Mouse (Mus musculus): ENCODE data around the gene Hsd17b3. TPM values are rescaled to one million over a fixed set of nuclear protein-coding genes. Genes with fewer than 3 reads are reported as not detected.

The Hsd17b3 gene
- polyA plus RNA-seq, 1 experiment from 2014 or later, result not detected

DNA sequence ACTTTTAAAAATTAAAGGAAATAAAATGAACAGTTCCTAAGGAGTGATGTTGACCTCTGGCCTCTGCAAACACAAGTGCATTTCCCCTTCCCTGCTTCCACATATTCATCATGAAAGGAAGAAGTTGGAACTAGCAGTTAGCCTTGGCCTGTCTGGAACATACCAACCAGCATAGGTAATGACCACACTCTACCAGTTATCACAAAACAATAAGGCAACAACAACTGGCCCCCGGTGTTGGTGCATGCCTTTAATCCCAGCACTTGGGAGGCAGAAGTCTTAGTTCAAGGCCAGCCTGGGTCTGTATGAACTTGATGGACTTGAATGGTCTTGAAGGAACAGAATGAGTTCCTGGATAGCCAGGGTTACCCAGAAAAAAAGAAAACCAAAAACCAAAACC is 21.4 kb upstream of the Hsd17b3 start:
- Histone ChIP-seq H3K9me3 (ENCODE audit: control insufficient read depth, low read length) (no peaks in the 10 kb centered on the region), H3K27me3 (ENCODE audit: control insufficient read depth, insufficient read depth, low read length) (no peaks in the 10 kb centered on the region), H3K36me3 (replicated peaks; ENCODE audit: control insufficient read depth, insufficient read depth) (no peaks in the 10 kb centered on the region), H3K27ac (no peak overlapping the region), H3K4me1 (replicated peaks; ENCODE audit: control insufficient read depth, insufficient read depth, low read length) (peaks cover 12% of the 10 kb centered on the region; the same call in 1 of the 2 replicates), H3K4me3 (replicated peaks; ENCODE audit: low read length) (no peak overlapping the region), H3K4me2 (replicated peaks) (no peak overlapping the region), H3K9ac (no peak overlapping the region)
- ATAC-seq (ENCODE audit: low FRiP score) (no peak), DNase-seq (ENCODE audit: low spot score) (no peak)
- WGBS, result 97% methylated on average over 1 of the region's 1 CpGs

DNA sequence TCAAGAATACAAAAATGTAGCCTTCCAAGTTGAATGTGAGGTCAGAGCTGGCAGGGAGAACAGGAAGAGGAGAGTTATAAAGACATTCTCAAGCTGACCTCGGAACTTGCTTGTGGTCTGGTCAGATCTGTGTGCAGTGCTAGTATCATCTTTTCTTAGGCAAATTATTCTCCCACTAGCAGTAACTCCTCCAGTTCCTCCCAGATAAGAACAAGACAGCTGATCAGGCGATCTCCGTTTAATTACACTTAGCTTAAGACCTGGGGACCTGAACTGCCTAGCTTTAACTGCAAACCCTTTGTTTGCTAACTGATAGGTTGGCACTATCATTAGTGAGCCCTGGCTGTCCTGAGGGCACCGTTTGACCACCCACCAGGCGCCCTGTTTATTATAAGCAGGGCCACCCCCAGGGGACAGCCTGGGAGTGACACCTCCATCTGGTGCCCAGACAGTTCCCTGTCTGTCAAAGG is 19.4 kb upstream of the Hsd17b3 start:
- Histone ChIP-seq H3K4me1 (replicated peaks; ENCODE audit: control insufficient read depth, insufficient read depth, low read length) (peaks cover 12% of the 10 kb centered on the region; the same call in 1 of the 2 replicates), H3K27ac (no peak overlapping the region), H3K4me3 (replicated peaks; ENCODE audit: low read length) (no peak overlapping the region), H3K9ac (0 out of 2 replicates have a peak overlapping the region, but pooled peaks have one; percentile 28), H3K27me3 (ENCODE audit: control insufficient read depth, insufficient read depth, low read length) (0 out of 2 replicates have a peak, but pooled peaks cover 3% of the 10 kb centered on the region), H3K36me3 (replicated peaks; ENCODE audit: control insufficient read depth, insufficient read depth) (no peaks in the 10 kb centered on the region), H3K4me2 (replicated peaks) (peak overlapping the region; percentile 30), H3K9me3 (ENCODE audit: control insufficient read depth, low read length) (no peaks in the 10 kb centered on the region)
- no peak for DNase-seq (ENCODE audit: low spot score)
- peak; percentile 34; the same call in 1 of the 2 replicates for ATAC-seq (ENCODE audit: low FRiP score)
- 11% methylated on average over 5 of the region's 5 CpGs for WGBS

DNA sequence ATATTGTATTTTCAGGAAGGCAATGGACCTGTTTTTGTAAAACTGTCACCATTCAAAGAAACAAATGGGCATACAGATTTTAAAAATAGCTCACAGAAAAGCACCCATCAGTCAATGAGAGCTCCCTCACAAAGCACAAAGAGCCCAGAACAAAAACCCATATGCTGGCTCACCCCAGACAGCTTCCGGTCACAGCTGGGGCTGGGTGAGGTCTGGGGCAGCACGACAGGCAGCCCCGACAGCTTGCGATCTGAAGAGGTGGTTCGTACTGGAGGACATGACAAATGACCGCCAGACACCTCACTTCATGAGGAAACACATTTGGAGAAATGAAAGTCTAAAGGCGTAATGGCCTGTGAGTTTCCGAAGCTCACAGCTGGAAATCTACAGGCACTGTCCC is 18.5 kb upstream of the Hsd17b3 start:
- Histone ChIP-seq H3K4me2 (replicated peaks) (peak overlapping the region; percentile 8; the same call in 1 of the 2 replicates), H3K4me1 (replicated peaks; ENCODE audit: control insufficient read depth, insufficient read depth, low read length) (peaks cover 12% of the 10 kb centered on the region; the same call in 1 of the 2 replicates), H3K9ac (no peak overlapping the region), H3K27ac (no peak overlapping the region), H3K9me3 (ENCODE audit: control insufficient read depth, low read length) (no peaks in the 10 kb centered on the region), H3K4me3 (replicated peaks; ENCODE audit: low read length) (no peak overlapping the region), H3K36me3 (replicated peaks; ENCODE audit: control insufficient read depth, insufficient read depth) (no peaks in the 10 kb centered on the region), H3K27me3 (ENCODE audit: control insufficient read depth, insufficient read depth, low read length) (0 out of 2 replicates have a peak, but pooled peaks cover 3% of the 10 kb centered on the region)
- 3% methylated on average over 8 of the region's 8 CpGs for WGBS
- ATAC-seq (ENCODE audit: low FRiP score) (no peak; the same call in 1 of the 2 replicates), DNase-seq (ENCODE audit: low spot score) (no peak)

DNA sequence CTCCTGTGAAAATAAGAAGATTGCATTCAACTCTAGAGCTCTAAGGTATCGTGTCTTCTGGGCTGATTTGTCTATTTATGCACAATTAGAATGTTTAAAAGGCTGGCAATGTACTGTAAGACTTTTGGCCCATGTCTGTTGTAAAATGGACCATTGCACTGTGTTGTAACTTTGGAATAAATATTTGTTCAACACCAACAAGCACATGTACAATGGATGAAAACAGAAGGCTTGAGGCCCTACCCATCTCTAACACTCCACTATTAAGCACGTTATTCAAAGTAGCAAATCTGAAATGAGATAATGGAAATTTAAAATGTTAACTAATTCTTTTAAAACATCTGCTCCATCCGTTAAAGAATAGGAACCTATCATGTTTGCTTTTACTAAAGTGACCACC is 18.1 kb upstream of the Hsd17b3 start:
- H3K4me1 ChIP-seq (replicated peaks; ENCODE audit: control insufficient read depth, insufficient read depth, low read length), result peaks cover 12% of the 10 kb centered on the region; the same call in 1 of the 2 replicates
- no peak overlapping the region for H3K4me3 ChIP-seq (replicated peaks; ENCODE audit: low read length)
- WGBS, result 24% methylated on average over 3 of the region's 3 CpGs
- no peaks in the 10 kb centered on the region for H3K9me3 ChIP-seq (ENCODE audit: control insufficient read depth, low read length)
- H3K27me3 ChIP-seq (ENCODE audit: control insufficient read depth, insufficient read depth, low read length), result 0 out of 2 replicates have a peak, but pooled peaks cover 3% of the 10 kb centered on the region
- no peak overlapping the region for H3K4me2 ChIP-seq (replicated peaks)
- no peak overlapping the region for H3K27ac ChIP-seq
- DNase-seq (ENCODE audit: low spot score) (no peak), ATAC-seq (ENCODE audit: low FRiP score) (no peak)
- H3K9ac ChIP-seq, result no peak overlapping the region
- no peaks in the 10 kb centered on the region for H3K36me3 ChIP-seq (replicated peaks; ENCODE audit: control insufficient read depth, insufficient read depth)

DNA sequence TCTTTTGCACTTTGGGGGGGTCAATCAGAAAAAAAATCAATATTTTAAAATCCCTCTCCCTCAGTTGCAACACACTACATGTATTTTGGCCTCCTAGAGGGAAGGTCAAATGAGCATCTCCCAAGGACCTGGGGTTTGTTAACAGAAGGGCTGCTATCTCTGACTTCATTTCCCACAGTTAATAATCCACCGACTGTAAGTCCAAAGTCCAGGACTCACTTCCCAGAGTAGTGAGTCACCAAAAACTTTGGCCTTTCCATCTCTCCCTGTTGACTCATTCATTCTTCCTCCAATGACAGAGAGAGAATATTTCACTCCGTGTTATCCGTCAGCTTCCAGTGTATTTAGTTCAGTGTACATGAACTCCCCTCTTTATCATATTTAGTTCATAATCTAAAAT is 16.7 kb upstream of the Hsd17b3 start:
- Histone ChIP-seq H3K4me1 (replicated peaks; ENCODE audit: control insufficient read depth, insufficient read depth, low read length) (peaks cover 12% of the 10 kb centered on the region; the same call in 1 of the 2 replicates), H3K27me3 (ENCODE audit: control insufficient read depth, insufficient read depth, low read length) (0 out of 2 replicates have a peak, but pooled peaks cover 3% of the 10 kb centered on the region), H3K4me2 (replicated peaks) (no peak overlapping the region), H3K27ac (no peak overlapping the region), H3K9ac (no peak overlapping the region), H3K36me3 (replicated peaks; ENCODE audit: control insufficient read depth, insufficient read depth) (no peaks in the 10 kb centered on the region), H3K4me3 (replicated peaks; ENCODE audit: low read length) (no peak overlapping the region), H3K9me3 (ENCODE audit: control insufficient read depth, low read length) (no peaks in the 10 kb centered on the region)
- ATAC-seq (ENCODE audit: low FRiP score) (no peak), DNase-seq (ENCODE audit: low spot score) (no peak)
- 96% methylated on average over 3 of the region's 3 CpGs for WGBS

DNA sequence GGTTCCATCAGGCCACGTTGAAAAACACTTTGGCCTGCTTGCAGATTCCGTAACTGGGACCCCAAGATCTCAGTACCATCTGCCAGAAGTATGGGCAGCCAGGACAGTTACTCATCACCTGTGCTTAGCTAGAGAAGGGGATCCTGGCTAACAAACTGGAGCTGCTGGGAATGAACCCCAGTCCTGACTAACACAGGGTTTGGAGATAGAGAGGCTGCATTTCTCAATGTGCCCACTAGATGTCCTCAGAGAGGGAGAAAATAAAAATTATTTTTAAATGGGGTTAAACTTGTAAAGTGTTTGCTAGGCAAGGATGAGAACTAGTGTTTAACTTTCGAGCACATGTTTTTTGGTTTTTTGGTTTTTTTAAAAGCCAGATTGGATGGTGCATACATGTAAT is 11.2 kb upstream of the Hsd17b3 start:
- WGBS, result 70% methylated on average over 3 of the region's 3 CpGs
- no peak; the same call in 1 of the 2 replicates for ATAC-seq (ENCODE audit: low FRiP score)

DNA sequence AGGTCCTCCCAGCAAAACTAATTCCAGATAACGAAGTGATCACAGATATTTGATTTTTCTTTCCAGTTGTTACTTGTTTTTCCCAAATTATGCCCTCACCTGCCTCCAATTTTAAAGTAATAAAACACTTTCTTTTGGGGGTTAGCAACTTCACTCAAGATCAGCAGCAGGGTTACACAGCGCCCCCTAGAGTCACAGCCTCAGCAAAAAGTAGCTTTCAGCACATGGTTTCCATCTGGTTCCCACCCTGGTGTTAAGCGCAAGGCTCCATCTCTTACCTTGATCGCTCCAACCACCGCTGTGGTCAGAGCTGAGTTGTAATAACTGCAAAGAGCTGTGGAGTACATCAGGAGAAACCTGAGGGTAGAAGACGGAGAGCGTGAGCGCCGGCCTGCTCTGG is 10.0 kb upstream of the Hsd17b3 start:
- Histone ChIP-seq H3K27ac (no peak overlapping the region), H3K4me1 (replicated peaks; ENCODE audit: control insufficient read depth, insufficient read depth, low read length) (no peaks in the 10 kb centered on the region), H3K4me3 (replicated peaks; ENCODE audit: low read length) (no peak overlapping the region), H3K9me3 (ENCODE audit: control insufficient read depth, low read length) (no peaks in the 10 kb centered on the region), H3K27me3 (ENCODE audit: control insufficient read depth, insufficient read depth, low read length) (0 out of 2 replicates have a peak, but pooled peaks cover 3% of the 10 kb centered on the region), H3K9ac (no peak overlapping the region), H3K36me3 (replicated peaks; ENCODE audit: control insufficient read depth, insufficient read depth) (no peaks in the 10 kb centered on the region), H3K4me2 (replicated peaks) (no peak overlapping the region)
- WGBS, result 77% methylated on average over 9 of the region's 9 CpGs
- ATAC-seq (ENCODE audit: low FRiP score) (no peak), DNase-seq (ENCODE audit: low spot score) (no peak)

More for the DNA sequence above, 11.2 kb upstream of the Hsd17b3 start:
- Histone ChIP-seq H3K4me1 (replicated peaks; ENCODE audit: control insufficient read depth, insufficient read depth, low read length) (no peaks in the 10 kb centered on the region), H3K27ac (no peak overlapping the region), H3K36me3 (replicated peaks; ENCODE audit: control insufficient read depth, insufficient read depth) (no peaks in the 10 kb centered on the region), H3K27me3 (ENCODE audit: control insufficient read depth, insufficient read depth, low read length) (0 out of 2 replicates have a peak, but pooled peaks cover 3% of the 10 kb centered on the region), H3K9ac (no peak overlapping the region), H3K4me3 (replicated peaks; ENCODE audit: low read length) (no peak overlapping the region), H3K4me2 (replicated peaks) (no peak overlapping the region), H3K9me3 (ENCODE audit: control insufficient read depth, low read length) (no peaks in the 10 kb centered on the region)
- DNase-seq (ENCODE audit: low spot score), result peak; percentile 79

DNA sequence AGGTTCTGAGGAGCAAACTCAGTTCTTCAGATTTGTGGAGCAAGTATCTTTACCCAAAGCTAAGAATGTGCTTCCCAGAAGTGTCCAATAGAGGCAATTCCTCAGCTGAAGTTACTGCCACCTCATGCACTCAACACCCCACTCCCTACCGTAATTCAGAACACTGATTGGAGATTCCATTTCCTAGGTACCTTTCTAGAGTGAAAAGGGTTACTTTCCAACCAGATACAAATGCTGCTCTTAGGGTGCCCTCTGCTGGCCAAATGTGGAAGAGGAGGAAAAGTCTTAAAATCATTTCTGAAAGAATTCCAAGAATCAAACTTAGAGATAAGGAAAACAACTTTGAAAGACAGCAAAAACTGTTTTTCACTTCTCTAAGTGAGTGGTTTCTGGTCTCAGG is 4.3 kb upstream of the Hsd17b3 start:
- H3K4me1 ChIP-seq (replicated peaks; ENCODE audit: control insufficient read depth, insufficient read depth, low read length), result no peaks in the 10 kb centered on the region
- H3K9me3 ChIP-seq (ENCODE audit: control insufficient read depth, low read length), result no peaks in the 10 kb centered on the region
- no peaks in the 10 kb centered on the region for H3K27me3 ChIP-seq (ENCODE audit: control insufficient read depth, insufficient read depth, low read length)
- no peak overlapping the region for H3K27ac ChIP-seq
- H3K9ac ChIP-seq, result no peak overlapping the region
- 9% methylated on average over 1 of the region's 1 CpGs for WGBS
- ATAC-seq (ENCODE audit: low FRiP score) (no peak), DNase-seq (ENCODE audit: low spot score) (peak; percentile 88)
- no peaks in the 10 kb centered on the region for H3K36me3 ChIP-seq (replicated peaks; ENCODE audit: control insufficient read depth, insufficient read depth)
- no peak overlapping the region for H3K4me3 ChIP-seq (replicated peaks; ENCODE audit: low read length)
- H3K4me2 ChIP-seq (replicated peaks), result no peak overlapping the region

DNA sequence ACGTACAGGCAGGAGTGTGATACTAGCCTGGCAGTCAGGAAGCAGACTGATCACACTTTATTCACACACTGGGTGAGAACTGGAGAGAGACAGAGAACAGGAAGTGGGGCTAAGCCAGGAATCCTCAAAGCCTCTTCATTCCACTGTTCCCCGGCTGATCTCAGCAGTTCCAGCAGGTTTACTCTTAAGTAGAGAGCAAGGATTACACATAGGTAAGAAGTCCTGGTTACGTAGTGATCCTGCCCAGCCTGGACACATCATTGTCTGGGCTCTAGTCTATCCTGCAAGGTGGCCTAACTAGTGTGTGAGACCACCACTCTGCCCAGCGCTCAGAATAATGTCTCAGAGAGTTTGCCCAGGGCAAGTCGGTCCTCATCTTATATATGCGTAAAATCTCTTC is 3.7 kb upstream of the Hsd17b3 start:
- H3K27me3 ChIP-seq (ENCODE audit: control insufficient read depth, insufficient read depth, low read length), result no peaks in the 10 kb centered on the region
- no peak overlapping the region for H3K27ac ChIP-seq
- H3K9me3 ChIP-seq (ENCODE audit: control insufficient read depth, low read length), result no peaks in the 10 kb centered on the region
- H3K4me1 ChIP-seq (replicated peaks; ENCODE audit: control insufficient read depth, insufficient read depth, low read length), result no peaks in the 10 kb centered on the region
- no peak for ATAC-seq (ENCODE audit: low FRiP score)
- no peaks in the 10 kb centered on the region for H3K36me3 ChIP-seq (replicated peaks; ENCODE audit: control insufficient read depth, insufficient read depth)
- DNase-seq (ENCODE audit: low spot score), result no peak
- no peak overlapping the region for H3K4me2 ChIP-seq (replicated peaks)
- no peak overlapping the region for H3K4me3 ChIP-seq (replicated peaks; ENCODE audit: low read length)
- H3K9ac ChIP-seq, result no peak overlapping the region
- WGBS, result 78% methylated on average over 6 of the region's 6 CpGs

DNA sequence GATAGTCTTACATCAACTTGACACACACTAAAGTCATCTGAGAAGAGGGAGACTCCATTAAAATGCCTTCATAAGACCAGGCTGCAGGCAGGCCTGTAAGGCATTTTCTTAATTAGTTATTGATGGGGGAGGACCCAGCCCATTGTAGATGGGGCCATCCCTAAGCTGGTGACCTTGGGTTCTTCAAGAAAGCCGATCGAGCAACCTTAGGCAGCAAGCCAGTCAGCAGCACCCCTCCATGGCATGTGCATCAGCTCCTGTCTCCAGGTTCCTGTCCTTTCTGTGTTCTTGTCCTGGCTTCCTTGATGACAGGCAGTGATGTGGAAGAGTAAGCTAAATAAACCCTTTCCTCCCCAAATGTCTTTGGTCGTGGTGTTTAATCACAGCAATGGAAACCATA is 3.1 kb upstream of the Hsd17b3 start:
- Histone ChIP-seq H3K9ac (no peak overlapping the region), H3K27ac (no peak overlapping the region), H3K4me1 (replicated peaks; ENCODE audit: control insufficient read depth, insufficient read depth, low read length) (no peaks in the 10 kb centered on the region), H3K9me3 (ENCODE audit: control insufficient read depth, low read length) (no peaks in the 10 kb centered on the region), H3K36me3 (replicated peaks; ENCODE audit: control insufficient read depth, insufficient read depth) (no peaks in the 10 kb centered on the region), H3K4me2 (replicated peaks) (no peak overlapping the region), H3K27me3 (ENCODE audit: control insufficient read depth, insufficient read depth, low read length) (no peaks in the 10 kb centered on the region), H3K4me3 (replicated peaks; ENCODE audit: low read length) (no peak overlapping the region)
- DNase-seq (ENCODE audit: low spot score), result no peak
- 69% methylated on average over 3 of the region's 3 CpGs for WGBS
- ATAC-seq (ENCODE audit: low FRiP score), result no peak

All from hindbrain, embryonic 14.5 days (tissue).